Mouse (Mus musculus) midbrain, embryonic 14.5 days (tissue): Measurements from ENCODE around the gene Tbxas1. TPM values are rescaled to one million over a fixed set of nuclear protein-coding genes. Genes with fewer than 3 reads are reported as not detected.

Source experiments
- ATAC-seq: fragments of 200-750 bp; cut with Nextera tagmentation; 2 replicates; pipeline ENCODE4 v1.8.0; 2017; ENCODE audit warnings: moderate number of reproducible peaks, moderate library complexity; ENCODE audit not compliant: low FRiP score, low TSS enrichment
- DNase-seq: peaks from one replicate; pipeline ENCODE4 v3.0.0-alpha.2; 2015
- H3K27ac ChIP-seq: fragments of 300-500 bp; sonication (generic); replicated peaks from 2 replicates; pipeline ENCODE4 v1.5.1; 2014; ENCODE audit warnings: mild to moderate bottlenecking, low read depth, low read length, moderate library complexity
- H3K27me3 ChIP-seq: fragments of 300-500 bp; sonication (generic); 2 replicates; pipeline ENCODE4 v1.6.1; 2014; ENCODE audit warnings: low read length, control low read depth, mixed read lengths; ENCODE audit not compliant: control insufficient read depth, insufficient read depth
- H3K36me3 ChIP-seq: fragments of 300-500 bp; sonication (generic); 2 replicates; pipeline ENCODE4 v1.6.1; 2014; ENCODE audit warnings: low read length, control low read depth; ENCODE audit not compliant: control insufficient read depth, insufficient read depth
- H3K4me1 ChIP-seq: fragments of 300-500 bp; sonication (generic); 2 replicates; pipeline ENCODE4 v1.6.1; 2014; ENCODE audit warnings: mild to moderate bottlenecking, antibody characterized with exemption, low read length, control low read depth; ENCODE audit not compliant: control insufficient read depth, insufficient read depth
- H3K4me2 ChIP-seq: fragments of 300-500 bp; sonication (generic); 2 replicates; pipeline ENCODE4 v1.6.1; 2014; ENCODE audit warnings: mild to moderate bottlenecking, low read length, moderate library complexity
- H3K4me3 ChIP-seq: fragments of 300-500 bp; sonication (generic); replicated peaks from 2 replicates; pipeline ENCODE4 v1.5.1; 2014; ENCODE audit warnings: low read depth, low read length
- H3K9ac ChIP-seq: fragments of 300-500 bp; sonication (generic); replicated peaks from 2 replicates; pipeline ENCODE4 v1.6.1; 2014; ENCODE audit warnings: mild to moderate bottlenecking, low read length, moderate library complexity
- H3K9me3 ChIP-seq: fragments of 300-500 bp; sonication (generic); 2 replicates; pipeline ENCODE4 v1.6.1; 2016; ENCODE audit warnings: low read length, control low read depth, mixed read lengths; ENCODE audit not compliant: control insufficient read depth
- WGBS: fragments of 180-500 bp; shearing (Covaris S2); extraction: QIAGEN DNeasy Blood & Tissue Kit; methylation state at CpG from one replicate; pipeline ENCODE4 v1.1.7; 2014; 5-methylcytosine and 5-hydroxymethylcytosine counted together
- polyA plus RNA-seq: library from polyadenylated mRNA; unstranded; fragments of >200 nt; fragmentation: Nextera tagmentation; extraction: Ambion mirVana; gene quantifications from 2 replicates; pipeline ENCODE4 v1.2.1, GENCODE M21; 2014

Tbxas1 gene
- polyA plus RNA-seq, 1 experiment from 2014 or later = 1.6 TPM

- WGBS = 84% methylated on average over 2 of the region's 2 CpGs
- H3K4me3 ChIP-seq = no peak overlapping the region
- H3K9me3 ChIP-seq = no peaks in the 10 kb centered on the region
- no peak overlapping the region for H3K9ac ChIP-seq
- H3K36me3 ChIP-seq = no peaks in the 10 kb centered on the region
- no peak overlapping the region for H3K4me2 ChIP-seq
- ATAC-seq (no peak), DNase-seq (no peak)
- H3K27ac ChIP-seq = no peak overlapping the region
- H3K4me1 ChIP-seq = peaks cover under 1% of the 10 kb centered on the region; the same call in 1 of the 2 replicates
- no peaks in the 10 kb centered on the region for H3K27me3 ChIP-seq
These were observed 16.8 kb downstream of the Tbxas1 start for GRCm38 (mm10) chr6:38892017-38892416.

DNA sequence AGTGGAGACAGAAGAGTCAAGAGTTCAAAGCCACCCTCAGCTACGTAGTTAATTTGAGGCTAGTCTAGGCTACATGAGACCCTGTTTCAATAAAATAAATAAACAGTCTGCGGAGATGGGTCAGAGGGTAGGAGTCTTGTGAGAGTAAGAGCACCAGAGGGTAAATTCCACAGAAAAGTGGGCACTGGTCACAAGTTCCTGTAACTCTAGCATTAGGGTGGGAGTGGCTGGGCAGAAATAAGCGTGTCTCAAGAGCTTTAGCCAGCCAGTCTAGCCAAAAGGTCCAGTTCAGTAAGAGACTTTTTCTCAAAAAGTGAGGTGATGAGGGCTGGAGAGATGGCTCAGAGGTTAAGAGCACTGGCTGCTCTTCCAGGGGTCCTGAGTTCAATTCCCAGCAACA lies 18.4 kb downstream of the Tbxas1 start:
- ATAC-seq = no peak
- Histone ChIP-seq H3K9ac (no peak overlapping the region), H3K27ac (no peak overlapping the region), H3K4me3 (no peak overlapping the region), H3K4me1 (peaks cover 4% of the 10 kb centered on the region; the same call in 1 of the 2 replicates), H3K4me2 (no peak overlapping the region), H3K27me3 (no peaks in the 10 kb centered on the region), H3K9me3 (no peaks in the 10 kb centered on the region), H3K36me3 (no peaks in the 10 kb centered on the region)
- 90% methylated on average over 3 of the region's 3 CpGs for WGBS
- DNase-seq = no peak

GRCm38 (mm10) chr6:38900073-38900472 lies 24.9 kb downstream of the Tbxas1 start:
- H3K9ac ChIP-seq = no peak overlapping the region
- 94% methylated on average over 4 of the region's 4 CpGs for WGBS
- ATAC-seq (no peak), DNase-seq (no peak)
- H3K27ac ChIP-seq = no peak overlapping the region
- H3K27me3 ChIP-seq = no peaks in the 10 kb centered on the region
- peaks cover 4% of the 10 kb centered on the region; the same call in 1 of the 2 replicates for H3K4me1 ChIP-seq
- no peak overlapping the region for H3K4me2 ChIP-seq
- H3K4me3 ChIP-seq = no peak overlapping the region
- H3K36me3 ChIP-seq = no peaks in the 10 kb centered on the region
- no peaks in the 10 kb centered on the region for H3K9me3 ChIP-seq

DNA sequence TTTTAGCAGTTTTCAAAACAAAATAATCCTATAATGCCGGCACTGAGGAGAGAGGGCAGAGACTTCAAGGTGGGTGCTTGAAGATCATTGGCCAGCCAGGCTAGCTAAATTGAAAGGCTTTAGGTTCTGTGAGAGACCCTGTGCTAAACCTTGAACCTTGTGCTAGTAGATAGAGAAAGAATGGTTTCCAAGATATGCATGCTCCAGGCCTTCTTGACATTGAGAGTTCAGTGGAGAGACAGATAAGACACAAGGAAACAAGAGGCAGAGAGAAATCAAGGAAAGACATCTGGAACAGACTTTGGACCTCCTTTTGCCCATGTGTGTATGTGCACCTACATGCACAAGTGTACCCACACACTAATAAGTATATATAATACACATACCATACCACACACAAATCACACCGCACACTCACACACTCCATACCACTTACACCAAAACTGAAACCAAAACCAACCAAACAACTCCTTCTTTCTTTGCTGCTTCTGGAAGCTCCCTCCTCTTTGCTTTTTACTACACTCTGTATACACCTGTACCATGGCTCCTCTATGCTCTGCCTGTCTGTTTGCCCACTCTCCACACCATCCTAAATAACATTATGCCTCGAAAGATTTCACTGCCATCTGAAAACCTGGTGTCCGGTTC lies 25.4 kb downstream of the Tbxas1 start:
- Histone ChIP-seq H3K9ac (no peak overlapping the region), H3K27ac (no peak overlapping the region), H3K4me2 (no peak overlapping the region), H3K36me3 (no peaks in the 10 kb centered on the region), H3K4me1 (peaks cover 4% of the 10 kb centered on the region; the same call in 1 of the 2 replicates), H3K27me3 (no peaks in the 10 kb centered on the region), H3K9me3 (no peaks in the 10 kb centered on the region), H3K4me3 (no peak overlapping the region)
- WGBS = 93% methylated on average over 4 of the region's 4 CpGs
- ATAC-seq (no peak), DNase-seq (no peak)

GRCm38 (mm10) chr6:38901152-38901551 lies 25.9 kb downstream of the Tbxas1 start:
- no peaks in the 10 kb centered on the region for H3K36me3 ChIP-seq
- no peaks in the 10 kb centered on the region for H3K27me3 ChIP-seq
- ATAC-seq (no peak), DNase-seq (no peak)
- H3K27ac ChIP-seq = no peak overlapping the region
- no peak overlapping the region for H3K9ac ChIP-seq
- no peak overlapping the region for H3K4me3 ChIP-seq
- H3K4me2 ChIP-seq = no peak overlapping the region
- H3K4me1 ChIP-seq = peaks cover 4% of the 10 kb centered on the region; the same call in 1 of the 2 replicates
- no peaks in the 10 kb centered on the region for H3K9me3 ChIP-seq
- 90% methylated on average over 4 of the region's 4 CpGs for WGBS

DNA sequence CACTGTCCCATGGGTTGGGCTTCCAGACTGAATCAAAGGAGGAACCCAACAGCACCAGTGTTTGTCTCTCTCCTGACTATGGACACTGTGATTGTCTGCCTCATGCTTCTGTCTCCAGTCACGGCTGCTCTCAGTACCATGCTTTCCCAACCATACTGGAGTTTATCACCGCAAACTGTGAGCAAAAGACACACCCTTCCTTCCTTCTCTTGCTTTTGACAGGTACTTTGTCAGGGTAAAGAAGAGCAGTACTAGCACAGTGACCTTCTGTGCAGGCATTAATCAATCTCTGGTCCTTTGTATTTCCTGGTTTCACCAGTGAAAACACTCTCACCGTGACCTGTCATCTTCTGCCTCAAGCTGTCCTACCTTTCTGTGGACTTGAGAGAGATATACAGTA lies 26.4 kb downstream of the Tbxas1 start:
- DNase-seq (no peak), ATAC-seq (no peak)
- Histone ChIP-seq H3K4me2 (no peak overlapping the region), H3K27me3 (no peaks in the 10 kb centered on the region), H3K9ac (no peak overlapping the region), H3K36me3 (no peaks in the 10 kb centered on the region), H3K9me3 (no peaks in the 10 kb centered on the region), H3K4me3 (no peak overlapping the region), H3K27ac (no peak overlapping the region), H3K4me1 (peaks cover 4% of the 10 kb centered on the region; the same call in 1 of the 2 replicates)
- 96% methylated on average over 3 of the region's 3 CpGs for WGBS

DNA sequence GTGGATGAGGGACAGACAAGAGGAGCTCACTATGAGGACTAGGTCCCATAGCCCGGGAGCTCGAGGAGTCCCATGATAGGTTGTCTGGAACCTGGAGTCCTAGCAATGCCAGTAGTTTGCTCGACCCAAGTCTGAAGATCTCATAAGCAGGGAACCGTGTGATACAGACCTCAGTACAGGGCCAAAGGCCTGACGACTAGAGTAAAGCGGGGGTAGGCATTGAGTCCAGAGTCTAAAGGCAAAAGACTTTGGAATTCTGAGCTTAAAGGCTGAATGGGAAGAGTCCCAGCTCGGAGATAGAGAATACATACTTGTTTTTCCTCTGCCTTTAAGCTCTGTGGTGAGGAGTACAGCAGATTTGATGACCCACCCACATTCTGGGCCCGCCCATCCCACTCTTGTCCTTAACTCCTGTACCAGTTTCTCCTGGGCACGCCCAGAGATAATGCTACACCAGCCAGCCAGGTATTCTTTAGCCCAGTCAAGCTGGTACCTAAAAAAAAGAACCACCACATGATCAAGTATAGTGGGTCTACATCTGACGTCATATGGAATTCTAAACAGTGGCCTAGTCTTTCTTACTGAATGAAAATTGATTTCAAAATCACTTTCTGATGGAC lies 27.7 kb downstream of the Tbxas1 start:
- DNase-seq (no peak), ATAC-seq (no peak)
- H3K9ac ChIP-seq = no peak overlapping the region
- no peaks in the 10 kb centered on the region for H3K27me3 ChIP-seq
- H3K4me3 ChIP-seq = no peak overlapping the region
- no peaks in the 10 kb centered on the region for H3K9me3 ChIP-seq
- no peak overlapping the region for H3K27ac ChIP-seq
- H3K4me1 ChIP-seq = no peaks in the 10 kb centered on the region
- H3K4me2 ChIP-seq = no peak overlapping the region
- H3K36me3 ChIP-seq = no peaks in the 10 kb centered on the region
- 89% methylated on average over 10 of the region's 10 CpGs for WGBS

DNA sequence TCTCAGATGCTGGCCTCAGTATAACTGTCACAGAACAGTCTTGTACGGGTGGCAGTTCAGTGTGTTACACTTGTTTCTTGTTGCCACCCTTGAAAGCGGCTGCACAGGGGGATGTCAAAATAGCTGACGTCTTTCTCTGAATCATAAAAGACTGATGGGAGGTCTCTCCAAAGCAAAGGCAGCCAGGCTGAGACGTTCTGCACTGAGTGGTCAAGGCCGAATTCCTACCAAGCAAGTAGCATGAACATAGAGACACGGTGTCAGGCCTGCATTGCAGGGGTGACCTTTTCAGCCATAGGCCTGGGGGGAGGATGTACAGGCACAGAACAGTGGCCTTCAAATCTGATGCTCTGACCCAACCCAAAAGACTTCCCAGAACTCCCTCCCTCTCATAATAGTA lies 30.8 kb downstream of the Tbxas1 start:
- no peak overlapping the region for H3K27ac ChIP-seq
- no peak overlapping the region for H3K4me2 ChIP-seq
- H3K27me3 ChIP-seq = no peaks in the 10 kb centered on the region
- ATAC-seq (no peak), DNase-seq (no peak)
- no peaks in the 10 kb centered on the region for H3K9me3 ChIP-seq
- no peak overlapping the region for H3K4me3 ChIP-seq
- H3K4me1 ChIP-seq = no peaks in the 10 kb centered on the region
- 43% methylated on average over 6 of the region's 6 CpGs for WGBS
- no peaks in the 10 kb centered on the region for H3K36me3 ChIP-seq
- H3K9ac ChIP-seq = no peak overlapping the region

- H3K4me2 ChIP-seq = no peak overlapping the region
- DNase-seq = no peak
- 87% methylated on average over 6 of the region's 6 CpGs for WGBS
These were observed 33.2 kb downstream of the Tbxas1 start for GRCm38 (mm10) chr6:38908401-38908800.

More at GRCm38 (mm10) chr6:38908401-38908800, 33.2 kb downstream of the Tbxas1 start:
- H3K9ac ChIP-seq = no peak overlapping the region
- ATAC-seq = no peak
- no peaks in the 10 kb centered on the region for H3K27me3 ChIP-seq
- no peak overlapping the region for H3K4me3 ChIP-seq
- H3K27ac ChIP-seq = no peak overlapping the region
- no peaks in the 10 kb centered on the region for H3K9me3 ChIP-seq
- H3K4me1 ChIP-seq = 0 out of 2 replicates have a peak, but pooled peaks cover 5% of the 10 kb centered on the region
- no peaks in the 10 kb centered on the region for H3K36me3 ChIP-seq
